Mouse (Mus musculus): ENCODE measurements around the gene Poldip2.
"Not testable (repeated sequence)": the region's sequence is repeated elsewhere in the genome, so short reads cannot be mapped to it uniquely, and the experiment has no call there.

The Poldip2 gene

DNA sequence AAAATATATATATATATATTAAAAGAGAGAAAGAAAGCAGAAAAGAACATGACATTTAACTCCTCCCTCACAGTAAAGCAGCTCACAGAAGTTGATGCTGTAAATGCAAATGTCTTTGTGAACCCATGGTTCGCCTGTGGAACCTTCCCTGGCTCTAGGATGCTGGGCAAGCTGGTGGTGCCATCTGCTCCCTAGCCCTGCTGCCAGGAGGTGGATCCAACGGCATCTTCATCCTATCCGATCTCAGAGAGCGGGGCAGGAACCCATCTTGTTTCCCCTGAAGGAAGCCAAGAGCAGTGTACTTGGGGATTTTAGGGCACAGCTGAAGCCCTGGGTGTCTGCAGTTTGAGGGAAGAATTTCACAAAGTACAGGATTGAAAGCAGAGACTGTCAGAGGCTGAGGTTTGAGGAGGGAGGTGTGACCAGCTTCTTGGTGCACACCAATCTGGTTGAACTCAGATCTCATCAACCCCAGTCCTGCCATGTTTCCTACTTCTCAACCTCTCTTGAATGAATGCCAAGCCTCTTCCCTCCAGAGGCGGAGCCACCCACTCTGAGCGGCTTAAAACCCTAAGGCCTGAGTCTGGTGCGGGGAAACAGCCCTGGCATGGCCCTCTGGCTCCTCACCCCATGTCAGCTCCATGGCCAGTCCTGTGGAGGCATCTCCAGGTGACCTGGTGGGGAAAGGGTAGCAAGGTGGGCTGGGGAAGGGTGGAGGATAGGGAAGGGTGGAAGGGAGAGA, 8.9 kb upstream of the Poldip2 start, which contains the start of gene Sebox:
Gene Sebox (plus strand): TSS at position 539 of the 742 bp plus-strand sequence.
- DNase-seq, result no peak

DNA sequence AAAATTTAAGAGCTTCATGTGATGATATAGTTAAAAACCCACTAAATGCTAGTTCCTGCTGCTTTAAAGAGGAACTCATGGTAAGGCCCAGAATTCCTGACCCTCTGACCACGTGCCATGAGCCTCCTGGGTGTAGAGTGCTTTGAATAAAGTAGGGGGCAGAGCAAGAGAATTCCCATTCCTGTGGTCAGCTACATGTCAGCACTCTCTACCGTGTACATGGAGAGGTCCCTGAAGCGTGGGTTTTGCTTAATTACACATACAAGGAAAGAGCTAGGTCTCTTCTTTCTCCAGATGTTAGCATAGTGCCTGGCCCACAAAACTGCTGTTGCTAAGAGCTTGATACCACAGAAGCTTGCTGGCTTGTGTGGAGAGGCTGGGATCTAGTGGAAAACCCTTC, 6.6 kb upstream of the Poldip2 start:
- DNase-seq, result no peak

- DNase-seq, result peak; percentile 38
Observed at GRCm38 (mm10) chr11:78509148-78509547, 2.8 kb upstream of the Poldip2 start.

GRCm38 (mm10) chr11:78513106-78513790, 1.3 kb downstream of the Poldip2 start:
- DNase-seq, result no peak

GRCm38 (mm10) chr11:78515549-78516325, 3.7 kb downstream of the Poldip2 start:
- no peak for DNase-seq

DNA sequence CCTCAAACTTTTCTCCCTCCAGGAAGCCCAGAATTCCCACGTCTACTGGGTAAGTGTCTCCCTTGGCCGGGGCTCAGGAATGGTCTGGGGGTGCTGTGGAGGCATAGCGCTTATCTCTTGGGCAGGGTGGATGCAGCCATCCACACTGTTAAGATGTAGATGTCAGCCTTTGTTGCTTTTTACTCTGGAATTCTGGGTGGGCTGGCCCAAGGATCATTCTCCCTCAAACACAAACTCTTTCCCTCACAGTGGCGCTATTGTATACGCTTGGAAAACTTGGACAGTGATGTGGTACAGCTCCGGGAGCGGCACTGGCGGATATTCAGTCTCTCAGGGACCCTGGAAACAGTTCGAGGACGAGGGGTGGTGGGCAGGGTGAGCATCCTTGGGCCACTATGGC, 6.9 kb downstream of the Poldip2 start:
- no peak for DNase-seq

DNA sequence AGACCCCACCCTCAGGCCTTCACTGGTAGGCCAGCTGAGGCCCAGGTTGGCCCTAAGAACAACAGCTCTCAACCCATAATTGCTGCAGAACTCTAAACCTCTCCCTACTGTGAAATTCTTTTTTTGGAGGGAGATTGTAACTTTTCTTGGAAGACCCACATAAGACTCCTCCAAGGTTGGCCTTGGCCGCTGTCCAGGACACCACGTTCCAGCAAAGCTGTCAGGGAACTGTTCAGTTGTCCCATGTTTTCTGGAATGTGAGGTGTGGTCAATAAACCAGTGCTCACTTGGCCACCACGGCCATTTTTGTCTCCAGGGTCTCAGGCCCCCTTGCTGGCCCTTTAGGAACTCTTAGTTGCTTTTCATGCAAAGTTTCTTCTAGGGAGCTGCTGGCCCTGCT, 9.9 kb downstream of the Poldip2 start:
- no peak for DNase-seq

DNA sequence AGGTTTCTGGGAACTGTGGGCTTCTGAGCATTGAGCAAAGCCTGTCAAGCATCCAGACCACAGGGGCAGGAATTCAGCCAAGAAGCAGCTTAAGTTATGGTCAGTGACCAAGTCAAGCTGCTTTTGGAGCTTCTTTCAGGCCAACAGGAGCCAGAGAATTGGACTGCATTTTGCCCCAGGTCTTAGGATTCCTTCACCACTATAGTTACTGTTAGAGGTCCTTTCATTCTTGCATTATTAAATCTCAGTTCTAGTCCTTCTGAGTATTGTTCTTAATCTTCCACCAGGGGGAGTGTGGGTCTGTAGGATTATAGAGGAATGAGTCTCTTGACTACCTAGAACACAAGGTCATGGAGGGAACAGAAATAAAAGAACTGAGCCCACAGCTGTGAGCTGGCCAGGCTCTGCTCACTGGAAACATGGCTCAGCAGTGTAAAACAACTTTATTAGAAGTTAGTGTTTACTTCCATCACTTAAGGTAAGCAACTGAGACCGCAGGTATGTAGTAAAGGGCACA, 10.5 kb downstream of the Poldip2 start:
- no peak for DNase-seq

- no peak for DNase-seq
Observed at GRCm38 (mm10) chr11:78523241-78523955, 11.4 kb downstream of the Poldip2 start.

DNA sequence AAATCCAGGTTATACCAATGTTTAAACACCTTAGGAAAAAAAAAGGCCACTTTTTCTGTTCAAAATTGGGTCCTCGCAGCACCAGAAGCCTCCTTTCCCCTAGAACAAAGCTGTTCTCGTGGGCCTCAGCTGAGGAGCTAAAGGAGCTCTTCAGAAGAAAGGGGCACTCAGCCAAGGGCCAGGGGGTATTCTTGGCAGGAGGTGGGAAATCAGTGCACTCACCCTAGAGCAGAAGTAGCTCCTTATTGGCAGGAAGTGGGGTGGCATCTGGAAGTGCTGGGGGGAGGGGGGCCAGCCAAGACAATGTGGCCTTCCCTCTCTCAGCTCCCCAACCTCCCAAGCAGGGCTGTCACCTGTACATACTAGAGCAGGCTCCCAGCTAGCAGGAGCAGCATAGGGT, 12.8 kb downstream of the Poldip2 start:
- no peak for DNase-seq

GRCm38 (mm10) chr11:78528714-78529113, 16.7 kb downstream of the Poldip2 start:
- no peak for DNase-seq

- DNase-seq, result no peak
Observed at GRCm38 (mm10) chr11:78530001-78530400, 18.0 kb downstream of the Poldip2 start.

DNA sequence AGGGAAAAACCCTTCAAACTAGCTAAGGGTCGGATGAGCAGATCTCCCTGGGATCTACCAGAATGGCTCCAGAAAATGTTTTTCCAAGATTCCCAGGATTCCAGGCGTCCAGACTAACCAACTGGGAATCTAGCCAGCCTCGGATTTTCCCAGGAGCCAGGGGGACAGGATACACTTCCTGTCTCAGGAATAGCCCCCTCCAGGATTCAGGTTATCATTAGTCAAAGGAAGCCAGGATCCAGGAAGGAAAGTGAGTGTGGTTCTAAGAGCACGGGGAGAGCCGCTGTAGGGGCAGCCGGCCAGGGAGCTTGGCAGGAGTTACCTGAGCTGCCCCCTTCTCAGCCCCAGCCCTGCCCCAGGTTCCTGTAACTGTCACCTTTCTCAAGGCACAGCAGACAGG, 19.1 kb downstream of the Poldip2 start:
- DNase-seq, result no peak

- not testable (repeated sequence) for DNase-seq
Observed at GRCm38 (mm10) chr11:78531515-78531914, 19.5 kb downstream of the Poldip2 start.

DNA sequence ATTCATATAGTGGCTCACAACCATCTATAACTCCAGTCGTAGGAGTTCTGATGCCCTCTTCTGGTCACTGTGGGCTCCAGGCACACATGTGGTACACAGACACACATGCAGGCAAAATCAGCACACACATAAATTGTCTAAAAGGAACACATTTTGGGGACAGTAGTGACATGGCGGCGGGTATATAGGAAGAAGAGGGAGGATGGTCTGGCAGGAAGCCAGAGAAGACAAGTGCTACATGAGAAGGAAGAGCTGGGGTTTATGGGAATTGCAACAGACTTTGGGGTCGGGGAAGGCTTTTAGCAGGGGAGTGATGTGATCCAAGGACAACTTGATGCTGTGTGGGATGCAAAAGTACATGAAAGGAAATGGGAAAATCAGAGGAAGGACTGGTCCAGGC, 22.5 kb downstream of the Poldip2 start:
- no peak for DNase-seq

GRCm38 (mm10) chr11:78535376-78536079, 23.5 kb downstream of the Poldip2 start:
- no peak for DNase-seq

GRCm38 (mm10) chr11:78536080-78536689, 24.2 kb downstream of the Poldip2 start, which contains the start of the genes Tnfaip1 and Ift20:
Gene Tnfaip1, minus strand, starts transcription at chr11:78536332.
Gene Ift20, plus strand, starts transcription at chr11:78536361.
- peak; percentile 98 for DNase-seq

DNA sequence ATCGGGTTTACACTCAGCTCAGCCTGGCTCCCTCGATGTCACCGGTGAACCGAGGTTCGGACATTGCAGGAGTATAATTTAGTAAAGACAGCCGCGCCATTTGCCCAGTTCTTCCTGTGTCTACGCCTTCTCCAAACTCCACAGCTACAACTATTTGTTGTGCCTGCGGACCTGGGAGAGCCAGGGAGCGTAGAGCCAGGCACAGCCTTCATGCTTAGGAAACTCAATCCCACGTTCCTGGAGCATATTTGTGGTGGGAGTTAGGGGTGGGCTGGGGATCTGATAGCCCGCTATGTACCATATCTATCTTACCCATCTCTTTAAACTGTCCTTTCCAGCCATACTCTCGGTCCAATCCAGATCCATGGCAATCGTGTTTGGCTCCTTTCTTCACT, 24.7 kb downstream of the Poldip2 start:
- DNase-seq, result no peak

- DNase-seq, result no peak
Observed at GRCm38 (mm10) chr11:78540358-78540757, 28.4 kb downstream of the Poldip2 start.

- no peak for DNase-seq
Observed at GRCm38 (mm10) chr11:78544449-78545111, 32.6 kb downstream of the Poldip2 start.

DNA sequence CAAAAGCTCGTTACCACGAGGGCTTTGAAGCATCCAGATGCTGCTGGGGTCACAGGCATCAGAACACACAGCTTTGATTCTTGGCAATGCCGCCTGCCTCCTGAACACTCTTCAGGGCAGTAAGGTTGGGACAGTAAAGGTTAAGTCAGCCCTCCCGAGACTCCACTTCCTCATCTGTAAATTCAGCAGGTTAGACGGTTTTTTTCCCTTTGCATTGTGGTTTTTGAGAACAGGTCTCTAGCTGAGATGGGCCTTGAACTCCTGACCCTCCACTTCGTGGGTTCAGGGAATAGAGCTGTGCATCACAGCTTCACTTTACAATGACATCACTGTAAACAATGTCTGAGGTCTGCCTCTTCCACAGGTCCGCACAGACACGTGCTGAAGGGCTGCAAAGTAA, 33.2 kb downstream of the Poldip2 start:
- no peak for DNase-seq

Measured in thymus, postnatal 14 days (tissue).